Mouse (Mus musculus) central nervous system, embryonic 11.5 days (tissue): ENCODE results near the gene Rnf8. TPM values are rescaled to one million over a fixed set of nuclear protein-coding genes. Genes with fewer than 3 reads are reported as not detected.

ENCODE experiments used
- polyA plus RNA-seq: library from polyadenylated mRNA; depleted of rRNA; stranded (reverse); fragments of >200 nt; gene quantifications from 2 replicates; pipeline ENCODE4 v1.2.3, GENCODE M21; 2012; rRNA removed

Rnf8 gene
- 79.5 and 126 TPM in 2 replicates for polyA plus RNA-seq

DNA sequence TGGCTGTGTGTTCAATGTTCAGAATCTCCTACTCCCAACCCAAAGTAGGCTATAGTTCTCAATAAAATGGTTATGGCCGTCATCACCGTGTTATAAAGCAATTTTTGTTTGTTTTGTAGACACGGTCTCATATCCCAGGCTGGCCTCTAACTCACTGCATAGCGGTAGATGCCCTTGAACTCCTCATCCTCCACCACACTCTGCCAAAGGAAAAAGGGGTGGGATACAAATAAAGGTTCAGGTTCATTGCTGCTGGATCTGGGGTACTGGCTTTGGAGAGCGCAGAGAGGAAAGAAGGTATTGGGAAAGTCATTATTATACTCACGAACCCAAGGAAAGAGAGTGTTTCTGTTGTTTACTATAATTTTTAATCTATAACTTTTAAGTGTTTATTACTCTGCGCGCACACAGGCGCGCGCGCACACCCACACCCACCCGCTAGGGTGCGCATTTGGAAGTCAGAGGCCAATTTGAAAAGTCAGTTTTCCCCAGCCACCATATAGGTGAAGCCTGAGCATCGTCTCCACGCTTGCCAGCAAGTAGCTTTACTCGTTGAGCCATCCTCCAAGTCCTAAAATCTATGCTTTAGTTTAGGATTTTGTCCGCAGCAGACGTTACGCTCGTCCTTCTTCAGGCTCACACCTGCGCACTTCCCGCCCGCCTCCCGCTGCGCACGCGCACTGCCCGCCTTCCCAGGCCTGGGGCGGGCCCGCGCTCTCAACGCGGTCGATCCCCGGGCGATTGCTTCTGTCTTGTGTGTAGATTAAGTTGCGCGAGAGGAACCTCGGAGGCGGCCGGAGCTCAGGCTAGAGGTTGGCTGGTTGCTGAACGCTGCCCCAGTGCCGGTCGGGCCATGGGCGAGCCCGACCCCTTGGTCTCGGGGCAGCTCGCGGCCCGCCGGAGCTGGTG is at the start of gene Rnf8, which contains the start of gene Gm28043:
Gene Rnf8, plus strand, starts transcription at position 676 of the 909 bp plus-strand sequence.
Gene Gm28043, plus strand, starts transcription at position 762 of the 909 bp plus-strand sequence.

DNA sequence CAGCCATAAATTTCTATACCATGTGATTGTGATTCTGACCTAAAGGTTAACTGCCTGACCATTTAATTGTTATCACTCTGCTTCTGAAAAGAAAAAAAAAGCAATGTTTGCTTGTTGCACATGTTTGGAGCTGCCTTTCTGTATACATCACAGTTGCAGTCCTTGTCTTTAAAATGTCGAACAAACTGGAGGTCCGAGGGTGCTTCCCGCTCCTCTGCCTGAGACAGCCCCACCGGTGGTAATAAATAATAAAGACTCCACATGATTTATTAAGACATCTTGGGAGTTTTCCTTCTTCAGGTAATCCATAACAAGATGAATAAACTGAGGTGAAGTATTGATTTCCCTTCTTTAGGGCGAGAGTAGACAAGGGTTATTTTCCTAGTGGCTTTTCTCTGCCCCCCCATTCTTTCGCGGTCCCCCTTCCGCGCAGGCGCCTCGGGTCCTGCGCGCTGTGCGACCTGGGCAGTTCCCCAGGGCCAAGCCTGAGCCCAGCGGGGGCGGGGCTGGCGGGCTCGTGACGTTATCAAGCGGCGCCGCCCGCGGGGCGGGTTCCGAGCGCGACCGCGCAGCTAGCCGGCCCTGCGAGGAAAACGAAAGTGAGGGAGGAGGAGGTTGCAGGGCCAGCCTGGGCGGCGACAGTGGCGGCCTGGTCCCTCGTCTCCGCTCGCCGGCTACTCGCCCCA is 45.6 kb downstream of the Rnf8 start, which contains the start of gene Cmtr1:
Gene Cmtr1, plus strand, starts transcription at position 520 of the 686 bp plus-strand sequence.

Other genes with a start within 250 kb of the Rnf8 start
- 25.9 and 26.0 TPM in 2 replicates for gene Pim1, start 124.0 kb upstream of the Rnf8 start, polyA plus RNA-seq
- not detected in 2 replicates for gene Gm17657, start 65.2 kb upstream of the Rnf8 start, polyA plus RNA-seq
- gene Tbc1d22b, start 65.0 kb upstream of the Rnf8 start, polyA plus RNA-seq, result 20.3 and 24.7 TPM in 2 replicates
- 0.11 and 0.17 TPM in 2 replicates for gene Tmem217, start 62.4 kb upstream of the Rnf8 start, polyA plus RNA-seq
- gene Gm28043, start 86 bp downstream of the Rnf8 start, polyA plus RNA-seq, result 3.2 and 3.5 TPM in 2 replicates
- 60.2 and 113 TPM in 2 replicates for gene Cmtr1, start 45.8 kb downstream of the Rnf8 start, polyA plus RNA-seq
- 20.0 and 21.8 TPM in 2 replicates for gene Ccdc167, start 102.3 kb downstream of the Rnf8 start, polyA plus RNA-seq